Mouse (Mus musculus) layer of hippocampus, postnatal 10 days (tissue): Measurements from ENCODE around the gene Gpr176. TPM values are rescaled to one million over a fixed set of nuclear protein-coding genes. Genes with fewer than 3 reads are reported as not detected.

ENCODE experiments used
- DNase-seq, 2 experiments: peaks; one replicate each; pipeline ENCODE4 v3.0.0; 2021; ENCODE audit warnings: low spot score in 2 of 2
- microRNA-seq, 2 experiments: library from miRNA; unstranded; fragments of <30 nt; microRNA quantifications; one replicate each; pipeline ENCODE4 v1.2.0; 2021
- total RNA-seq, 2 experiments: library from RNA; stranded (reverse); gene quantifications; 2 replicates each; pipeline ENCODE4 v1.2.3; 2021

Gene Gpr176
- total RNA-seq, 2 experiments from 2014 or later = 16.6 to 18.4 TPM

DNA sequence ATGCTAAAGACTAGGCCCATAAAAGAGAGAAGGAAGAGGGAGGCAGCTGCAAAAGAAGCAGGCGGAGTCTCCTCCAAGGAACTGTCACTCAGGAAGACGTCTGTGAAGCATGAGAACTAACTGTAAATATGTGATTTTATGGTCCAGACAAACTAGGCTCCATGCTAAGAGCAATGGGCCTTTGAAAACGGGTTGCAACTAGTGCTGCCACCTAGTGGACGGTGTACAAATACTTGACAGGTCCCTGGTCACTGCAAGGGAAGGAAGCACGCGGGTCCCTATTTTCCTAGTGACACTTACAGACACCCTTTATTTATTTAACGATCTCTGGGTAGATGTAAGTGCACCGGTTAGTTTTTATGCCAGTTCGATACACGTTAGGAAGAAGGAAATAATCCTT is 127.3 kb downstream of the Gpr176 start:
- peak; percentile 80 to 82 for DNase-seq

DNA sequence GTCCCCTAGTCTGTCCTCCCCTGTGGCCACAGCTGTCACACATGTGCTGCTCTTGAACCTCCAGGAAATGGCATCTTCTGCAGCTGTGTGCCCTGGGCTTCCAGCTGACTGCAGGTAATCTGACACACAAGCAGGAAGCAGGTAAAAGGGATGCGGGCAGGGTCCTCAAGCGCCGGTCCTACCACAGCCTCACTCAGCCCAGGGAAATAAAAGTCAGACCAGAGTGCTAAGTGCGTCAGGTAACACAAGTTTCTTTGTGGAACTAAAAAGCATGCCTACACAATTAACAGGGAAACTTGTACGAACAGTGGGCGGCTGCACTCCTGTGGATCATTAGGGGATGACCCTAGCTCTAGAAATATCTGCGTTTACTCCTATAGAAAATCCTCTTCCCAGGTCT is 137.0 kb downstream of the Gpr176 start:
- no peak for DNase-seq

DNA sequence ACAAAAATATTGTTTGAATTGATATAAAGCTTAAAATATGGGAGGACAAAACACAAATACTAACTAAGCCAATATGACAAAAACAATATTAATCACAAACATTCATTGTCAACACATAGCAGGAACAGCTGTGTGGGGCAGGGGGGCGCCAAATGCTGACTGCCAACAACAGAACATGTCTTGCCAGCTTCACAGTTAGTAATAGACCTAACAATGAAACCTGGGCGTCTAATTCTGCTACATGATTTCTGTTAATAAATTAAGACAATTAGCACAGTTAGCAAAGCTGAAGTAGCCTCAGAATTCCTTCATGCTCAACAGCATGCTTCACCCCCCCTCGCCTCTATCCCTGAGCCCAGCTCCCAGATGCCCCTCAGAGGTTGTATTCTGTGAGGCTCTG is 137.6 kb downstream of the Gpr176 start:
- no peak for DNase-seq

DNA sequence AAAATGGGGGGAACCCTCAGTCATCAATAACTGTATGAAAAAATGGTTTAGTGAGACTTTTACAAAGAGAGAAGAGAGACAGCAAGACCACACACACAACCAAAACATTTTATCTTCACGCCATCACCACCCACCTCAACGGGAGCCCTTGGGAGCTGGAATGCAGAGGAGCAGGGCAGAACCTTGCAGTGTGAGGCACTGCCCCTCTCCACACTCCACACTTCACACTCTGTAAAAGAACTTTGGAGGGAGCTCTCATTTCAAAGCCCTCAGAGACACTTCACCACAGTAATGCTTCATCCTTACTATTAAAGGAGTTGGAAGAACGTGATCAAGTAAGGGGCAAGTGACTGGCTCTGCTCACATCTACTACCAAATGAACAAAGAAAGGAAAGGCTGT is 142.7 kb downstream of the Gpr176 start:
- DNase-seq = no peak

DNA sequence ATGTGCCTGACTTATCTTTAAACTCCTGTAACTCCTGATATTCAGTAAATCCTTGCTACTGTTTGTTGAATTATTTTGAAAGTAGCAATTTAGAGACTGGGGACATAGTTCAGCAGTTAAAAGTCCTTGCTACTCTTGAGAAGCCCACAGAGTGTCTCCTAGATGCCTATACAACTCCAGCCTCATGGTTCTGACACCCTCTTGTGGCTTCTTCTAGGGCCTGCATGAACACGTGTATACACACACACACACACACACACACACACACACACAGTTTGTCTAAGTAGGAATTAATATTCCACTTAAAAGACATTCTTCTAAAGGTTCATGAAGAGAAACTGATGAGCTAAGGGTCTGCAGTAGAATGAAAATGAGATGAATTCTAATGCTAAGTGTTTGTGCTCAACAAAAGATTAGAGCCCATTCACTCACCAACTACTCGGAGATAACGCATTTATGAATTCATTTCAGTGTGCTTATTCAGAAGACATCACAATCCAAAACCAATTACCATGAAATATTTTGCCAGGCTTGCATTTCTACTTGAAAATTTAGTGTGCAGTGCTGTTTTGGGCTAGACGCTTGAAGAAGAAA is 144.6 kb downstream of the Gpr176 start:
- no peak for DNase-seq

Small RNA genes lying within 50 kb of the gene (microRNA-seq; reads per million reads assigned to microRNA genes)
- gene Gm22800 = 0 reads per million in 2 experiments

Other genes with a start within 250 kb of the Gpr176 start
- gene Fsip1, start 116.5 kb downstream of the Gpr176 start, total RNA-seq = 1 to 10 TPM; 2.1 to 2.8 TPM
- gene Eif2ak4, start 15.2 kb upstream of the Gpr176 start, total RNA-seq = 10 to 100 TPM; 24.6 to 28.1 TPM
- 100 to 1,000 TPM; 171 to 194 TPM for gene Srp14, start 106.3 kb upstream of the Gpr176 start, total RNA-seq
- 1 to 10 TPM; 2.3 to 4.5 TPM for gene Bmf, start 176.3 kb upstream of the Gpr176 start, total RNA-seq
- gene Bub1b, start 224.8 kb upstream of the Gpr176 start, total RNA-seq = 1 to 10 TPM; 5.1 to 6.2 TPM